Mouse (Mus musculus): ENCODE measurements around the gene Cradd.
A peak's percentile ranks its signal among the peaks of the same experiment; 100 is the strongest.

Gene Cradd

GRCm38 (mm10) chr10:95152503-95152989 lies 171.4 kb downstream of the Cradd start:
- DNase-seq: peak in 1 of 2 experiments; percentile 19

GRCm38 (mm10) chr10:95151012-95151768 lies 172.7 kb downstream of the Cradd start:
- DNase-seq: no peak

GRCm38 (mm10) chr10:95149666-95150065 lies 174.3 kb downstream of the Cradd start:
- DNase-seq: no peak

- no peak for DNase-seq
Measured at GRCm38 (mm10) chr10:95148641-95149040, 175.3 kb downstream of the Cradd start.

- DNase-seq: no peak
Measured at GRCm38 (mm10) chr10:95147136-95147901, 176.6 kb downstream of the Cradd start.

GRCm38 (mm10) chr10:95146491-95146890 lies 177.4 kb downstream of the Cradd start:
- DNase-seq: peak in 1 of 2 experiments; percentile 28

- no peak for DNase-seq
Measured at GRCm38 (mm10) chr10:95145204-95145926, 178.6 kb downstream of the Cradd start.

- no peak for DNase-seq
Measured at GRCm38 (mm10) chr10:95144414-95145130, 179.4 kb downstream of the Cradd start.

- DNase-seq: no peak
Measured at GRCm38 (mm10) chr10:95143446-95144114, 180.4 kb downstream of the Cradd start.

- no peak for DNase-seq
Measured at GRCm38 (mm10) chr10:95142844-95143435, 181.0 kb downstream of the Cradd start.

- DNase-seq: no peak
Measured at GRCm38 (mm10) chr10:95141075-95141474, 182.9 kb downstream of the Cradd start.

- DNase-seq: no peak
Measured at GRCm38 (mm10) chr10:95140191-95140590, 183.7 kb downstream of the Cradd start.

- DNase-seq: no peak
Measured at GRCm38 (mm10) chr10:95139645-95140044, 184.3 kb downstream of the Cradd start.

- DNase-seq: no peak
Measured at GRCm38 (mm10) chr10:95133057-95133456, 190.9 kb downstream of the Cradd start.
